Mouse (Mus musculus) c-Kit-negative CD71-positive TER-119-positive erythroid progenitor cells, embryonic 14.5 days (primary cell): ENCODE data around the gene Mlh1.
A peak's percentile ranks its signal among the peaks of the same experiment; 100 is the strongest.

Source experiments
- DNase-seq: peaks from one replicate; pipeline ENCODE4 v3.0.0-alpha.2; 2013; ENCODE audit warnings: low read depth, low spot score

Gene Mlh1

DNA sequence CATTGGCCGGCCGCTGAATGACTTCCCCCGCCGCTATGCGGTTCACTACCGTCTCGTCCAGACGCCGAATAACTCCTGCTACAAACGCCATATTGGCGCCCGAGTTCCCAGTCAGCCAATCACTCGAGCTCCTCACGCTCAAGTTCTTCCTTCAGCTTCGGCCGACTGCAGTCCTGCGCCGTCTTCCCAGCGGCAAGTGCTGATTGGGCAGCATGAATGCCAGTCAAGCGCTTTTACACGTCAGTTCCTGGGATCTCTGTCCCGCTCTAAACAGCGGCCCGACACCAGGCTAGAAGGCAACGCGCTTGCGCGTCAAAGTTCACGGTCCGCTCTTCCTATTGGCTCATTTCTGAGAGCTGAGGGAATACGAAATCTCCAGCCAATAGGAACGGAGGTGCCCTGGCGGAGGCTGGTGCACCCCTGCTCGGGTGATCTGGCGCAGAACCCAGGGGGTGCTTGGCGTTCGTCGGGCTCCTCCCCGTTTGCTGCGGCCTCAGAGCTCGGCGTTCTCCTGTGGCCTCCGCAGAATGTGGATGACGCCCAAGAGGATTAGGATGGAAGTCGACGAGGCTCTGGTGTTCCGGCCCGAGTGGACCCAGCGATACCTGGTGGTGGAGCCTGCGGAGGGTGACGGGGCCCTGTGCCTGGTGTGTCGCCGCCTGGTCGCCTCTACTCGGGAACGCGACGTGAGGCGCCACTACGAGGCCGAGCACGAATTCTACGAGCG, at the start of gene Mlh1, which contains the start of gene Epm2aip1:
Gene Mlh1 (minus strand): TSS at position 358 of the 727 bp plus-strand sequence.
Gene Epm2aip1 (plus strand): TSS at position 496 of the 727 bp plus-strand sequence.
- DNase-seq: peak; percentile 100

DNA sequence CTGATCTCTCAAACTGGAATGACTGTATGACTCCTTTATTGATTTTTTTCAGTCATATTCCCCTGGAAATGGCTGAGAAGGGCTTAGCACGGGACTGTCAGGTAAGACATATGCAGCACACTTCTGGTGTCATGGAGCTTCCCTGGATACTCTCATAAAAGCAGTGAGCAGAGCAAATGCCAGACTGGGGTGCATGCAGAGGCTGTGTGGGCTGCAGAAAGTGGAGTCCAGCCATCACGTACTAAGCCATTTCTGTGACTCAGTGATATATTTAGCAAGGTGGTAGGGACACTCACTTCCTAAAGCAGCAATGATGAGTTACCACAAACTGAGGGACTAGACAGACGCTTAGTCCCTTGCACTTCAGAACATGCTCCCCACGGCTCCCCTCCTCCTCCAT, 49.3 kb upstream of the Mlh1 start:
- DNase-seq: no peak

DNA sequence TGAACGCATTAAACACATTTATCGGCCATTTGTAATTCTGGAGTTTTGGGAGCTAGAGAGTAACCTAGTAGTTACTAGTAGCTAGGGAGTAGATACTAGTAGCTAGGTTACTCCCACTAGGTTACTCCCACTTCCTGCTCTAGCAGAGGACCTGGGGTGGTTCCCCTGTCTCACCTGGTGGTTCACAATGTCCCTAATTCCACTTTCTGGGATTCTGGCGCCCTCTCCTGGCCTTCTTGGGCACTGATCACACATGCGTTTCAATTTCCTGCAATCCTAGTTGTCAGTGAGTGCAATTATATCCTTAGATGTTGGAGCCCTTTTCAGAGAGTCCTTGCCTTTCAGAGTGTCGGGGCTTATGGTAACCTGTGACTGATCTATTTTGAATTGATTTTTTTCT, 42.6 kb upstream of the Mlh1 start:
- no peak for DNase-seq

DNA sequence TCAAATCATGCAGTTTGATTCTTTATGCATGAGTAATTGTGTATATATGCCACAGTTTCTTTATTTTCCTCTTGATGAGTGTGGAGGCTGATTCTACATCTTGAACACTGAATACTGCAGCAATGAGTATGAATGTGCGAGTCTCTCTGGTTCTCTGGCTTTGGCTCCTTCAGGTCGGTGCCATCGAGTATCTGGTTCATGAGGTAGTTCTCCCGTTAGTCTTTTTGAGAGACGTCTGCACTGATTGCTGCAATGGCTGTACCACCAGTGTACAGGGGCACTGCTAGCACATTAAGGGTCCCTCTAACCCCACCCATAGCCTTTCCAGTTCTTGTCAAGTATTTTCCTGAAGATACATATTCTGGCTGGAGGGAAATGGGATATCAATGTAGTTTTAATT, 42.2 kb upstream of the Mlh1 start:
- DNase-seq: no peak

DNA sequence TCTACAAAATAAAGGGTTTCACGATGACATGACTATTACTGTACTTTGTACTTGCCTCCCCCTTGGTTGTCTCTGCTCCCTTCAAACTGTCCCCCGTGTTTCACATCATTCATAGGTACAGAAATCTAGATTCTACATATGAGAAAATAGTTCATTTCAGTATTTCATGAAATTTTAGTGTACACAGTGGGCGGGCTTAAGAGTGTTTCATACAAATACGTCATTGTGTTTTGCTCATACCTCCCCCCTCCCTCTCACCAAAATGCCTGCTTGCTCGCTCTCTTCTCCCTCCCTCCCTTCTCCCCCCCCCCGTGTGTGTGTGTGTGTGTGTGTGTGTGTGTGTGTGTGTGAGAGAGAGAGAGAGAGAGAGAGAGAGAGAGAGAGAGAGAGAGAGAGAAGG, 41.7 kb upstream of the Mlh1 start:
- no peak for DNase-seq

DNA sequence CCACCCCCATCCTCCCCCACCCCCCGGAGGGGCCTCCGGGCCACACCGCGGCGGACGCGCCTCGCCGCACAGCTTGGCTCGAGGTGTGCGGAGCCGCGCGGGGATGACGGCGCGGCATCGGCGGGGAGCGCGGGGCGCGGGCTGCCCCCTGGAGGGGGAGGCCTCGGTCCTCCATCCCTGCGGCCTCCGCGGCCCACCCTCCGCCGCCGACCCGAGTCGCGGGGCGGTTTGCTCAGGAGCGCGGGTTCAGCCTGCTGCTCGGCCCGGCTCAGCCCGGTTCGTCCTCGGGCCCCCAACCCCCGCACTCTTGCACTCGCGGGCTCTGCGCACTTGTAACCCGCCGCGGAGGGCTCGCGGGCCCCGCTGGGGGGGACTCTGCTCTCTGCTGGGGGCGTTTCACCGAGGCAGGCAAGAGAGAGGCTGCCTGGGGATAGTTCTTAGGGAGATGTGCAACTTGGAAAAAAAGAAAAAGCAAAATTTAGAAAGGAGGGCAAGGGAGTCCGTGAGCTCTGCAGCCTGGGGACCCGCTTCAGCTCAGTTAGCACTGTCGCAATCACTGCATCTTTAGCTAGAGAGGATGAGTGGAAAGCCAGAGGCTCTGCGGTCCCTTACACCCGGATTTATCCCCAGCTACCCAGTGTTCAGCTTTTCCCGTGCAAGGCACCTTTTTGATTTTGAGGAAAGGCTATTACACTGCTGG, 41.0 kb upstream of the Mlh1 start:
- no peak for DNase-seq

DNA sequence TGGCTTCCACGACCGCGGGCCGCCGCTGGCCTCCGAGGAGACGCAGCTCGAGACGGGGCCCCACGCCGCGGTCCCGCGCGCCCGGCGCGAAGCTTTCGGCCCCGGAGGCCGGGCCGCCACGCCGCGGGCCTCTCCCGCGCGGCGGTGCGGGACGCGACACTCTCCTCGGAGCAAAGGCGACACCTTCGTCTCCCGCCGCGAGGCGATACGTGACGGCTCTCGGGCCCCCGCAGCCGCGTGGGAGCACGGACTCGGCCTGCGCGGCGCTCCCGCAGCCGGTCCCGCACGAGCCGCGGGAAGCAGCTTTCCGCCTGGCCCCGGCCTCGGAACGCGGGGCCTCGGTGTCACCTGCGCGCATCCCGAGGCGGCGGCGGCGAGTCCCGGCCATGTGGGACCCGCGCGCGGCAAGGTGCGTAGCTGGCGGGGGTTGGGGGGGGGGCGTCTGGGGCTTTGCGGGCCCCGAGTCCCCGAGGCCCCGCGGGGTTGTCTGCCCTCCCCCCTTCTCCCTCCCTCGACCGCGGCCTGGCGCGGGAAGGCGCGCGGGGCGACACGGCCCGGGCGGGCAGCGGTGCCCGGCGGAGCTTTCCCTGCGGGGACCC, 40.4 kb upstream of the Mlh1 start:
- no peak for DNase-seq

DNA sequence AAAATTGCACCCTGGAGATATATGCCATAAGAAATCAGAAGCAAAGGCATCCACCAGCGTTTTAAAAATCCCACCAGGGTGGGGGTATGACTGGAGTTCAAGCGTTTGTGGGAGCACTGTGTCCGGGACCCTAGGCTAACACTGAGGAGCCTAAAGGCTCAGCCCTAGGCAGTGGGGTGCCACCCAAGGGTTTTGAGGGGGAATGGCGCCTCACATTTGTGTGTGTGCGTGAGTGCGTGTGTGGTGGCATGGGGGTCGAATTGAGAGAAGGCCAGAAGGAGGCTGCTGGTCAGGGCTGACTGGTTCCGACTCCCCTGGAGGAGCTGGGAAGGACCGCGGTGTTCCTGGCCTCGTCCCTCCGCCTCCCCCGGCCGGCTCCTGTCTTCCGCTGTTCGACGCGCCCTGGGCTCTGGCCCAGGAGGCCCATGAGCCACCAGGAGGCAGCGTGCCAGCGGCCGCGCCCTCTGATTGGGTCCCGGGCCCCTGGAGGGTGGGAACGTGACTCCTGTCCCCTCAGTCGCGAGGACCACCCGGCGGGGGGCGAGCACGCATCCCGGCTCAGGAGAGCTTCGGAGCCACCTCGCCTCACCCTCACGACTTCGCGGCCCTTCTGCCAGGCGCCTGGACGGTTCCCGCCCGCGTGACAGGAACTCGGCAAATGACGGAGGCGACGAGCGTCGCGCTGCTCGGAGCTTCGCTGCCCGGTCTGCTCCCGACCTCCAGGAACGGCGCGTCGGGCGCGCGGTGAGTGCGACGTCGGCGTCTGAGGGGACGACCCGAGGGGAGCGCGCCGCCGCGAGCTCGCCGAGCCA, 39.6 kb upstream of the Mlh1 start, which contains the start of gene Trank1:
Gene Trank1 (plus strand): TSS at position 709 of the 812 bp plus-strand sequence.
- no peak for DNase-seq

DNA sequence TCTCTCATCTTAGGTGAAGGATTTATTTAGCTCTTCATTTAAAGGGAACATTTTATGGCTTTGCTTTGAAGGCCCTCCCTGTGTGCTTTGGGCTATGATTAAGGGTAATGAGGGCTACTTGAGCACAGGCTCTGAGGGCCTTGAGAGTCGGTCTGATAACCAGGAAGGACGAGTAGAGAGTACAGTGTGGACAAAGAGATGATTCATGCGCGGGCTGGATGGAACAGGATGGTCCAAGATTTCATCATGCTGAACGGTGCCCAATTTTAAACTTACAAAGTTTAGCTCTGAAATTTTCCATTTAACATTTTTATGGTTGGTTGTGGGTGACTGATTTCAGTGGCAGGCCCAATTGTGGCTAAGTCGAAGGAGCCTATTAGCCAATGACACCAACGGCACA, 34.6 kb upstream of the Mlh1 start:
- DNase-seq: no peak

DNA sequence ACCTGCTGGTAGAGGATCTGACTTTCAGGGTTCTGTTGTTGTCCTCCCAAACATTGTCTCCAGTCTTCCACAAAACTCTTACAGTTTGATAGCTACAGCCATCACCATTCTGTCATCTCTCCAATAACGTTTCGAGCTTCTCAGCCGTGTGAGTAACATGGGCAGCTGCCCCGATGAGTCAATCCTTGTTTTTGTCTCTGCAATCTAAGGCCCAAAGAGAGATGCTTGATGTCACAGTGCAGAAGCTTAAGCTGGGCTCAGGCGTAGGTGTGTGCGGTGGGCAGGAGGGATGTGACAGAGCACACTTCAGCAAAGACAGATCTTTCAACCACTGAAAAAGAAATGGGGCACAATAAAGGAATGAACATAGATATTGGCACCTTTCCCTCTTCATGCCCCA, 32.4 kb upstream of the Mlh1 start:
- DNase-seq: no peak

DNA sequence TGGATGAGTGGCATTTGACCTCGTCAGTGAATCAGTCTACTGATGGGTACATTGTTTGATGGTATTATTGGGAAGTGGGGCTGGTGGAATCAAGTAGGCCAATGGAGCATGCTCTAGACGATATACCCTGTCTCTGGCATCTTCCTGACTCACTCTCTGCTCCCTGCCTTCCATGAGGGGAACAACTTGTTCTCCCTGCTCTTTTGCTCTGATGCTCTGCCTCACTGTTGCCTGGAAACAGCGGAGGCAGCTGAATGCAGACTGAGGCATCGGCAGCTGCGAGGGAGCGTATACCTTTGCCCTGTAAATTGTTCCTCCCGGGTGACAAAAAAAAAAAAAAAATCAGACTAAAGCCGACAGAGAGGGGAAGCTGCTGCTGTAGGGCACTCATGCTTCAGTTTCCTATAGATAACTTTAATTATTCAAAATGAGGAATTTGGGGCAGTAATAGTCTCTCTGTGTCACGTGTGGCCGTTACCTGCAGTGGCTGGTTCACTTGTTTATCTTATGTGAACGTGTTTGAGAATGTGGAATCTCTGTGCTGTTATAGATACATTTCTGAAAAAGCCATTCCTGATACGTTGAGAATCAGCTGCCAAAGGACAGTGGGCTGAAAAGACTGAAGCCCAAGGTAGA, 30.7 kb upstream of the Mlh1 start:
- no peak for DNase-seq

DNA sequence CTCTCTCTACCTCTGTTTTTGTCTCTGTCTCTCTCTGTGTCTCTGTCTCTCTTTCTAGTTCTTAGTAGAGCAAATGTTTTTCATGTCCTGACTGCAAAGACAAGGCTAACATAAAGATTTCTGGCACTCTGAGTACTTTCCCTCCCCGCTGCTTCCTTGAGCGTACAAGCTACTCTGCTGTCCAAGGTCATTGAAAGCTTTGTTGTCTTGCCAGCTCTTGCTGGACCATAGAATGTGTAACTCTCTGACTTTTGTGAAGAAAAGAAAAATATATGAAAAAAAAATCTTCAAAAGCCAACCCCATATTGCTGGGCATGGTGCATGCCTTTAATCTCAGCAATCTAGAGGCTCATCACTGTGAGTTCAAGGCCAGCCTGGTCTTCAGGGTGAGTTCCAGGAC, 27.0 kb upstream of the Mlh1 start:
- no peak for DNase-seq

DNA sequence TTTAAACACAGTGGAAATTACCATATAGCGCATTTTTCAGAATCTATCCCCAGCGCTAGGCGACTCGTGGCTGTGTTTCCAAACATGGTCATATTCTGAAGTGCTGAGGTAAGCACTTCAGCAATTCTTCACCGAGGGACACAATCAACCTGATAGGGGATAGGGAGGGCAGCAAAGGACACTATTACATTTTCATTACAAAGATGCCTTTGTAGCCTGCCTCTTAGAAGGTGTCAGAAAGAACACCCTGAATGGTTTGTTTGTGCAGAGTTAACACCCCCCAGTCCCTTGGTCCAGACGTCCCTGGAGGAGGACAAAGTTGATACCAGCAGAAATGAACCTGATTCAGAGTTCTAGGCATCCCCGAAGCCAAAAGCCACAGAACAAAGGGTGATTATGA, 24.8 kb upstream of the Mlh1 start:
- DNase-seq: no peak

DNA sequence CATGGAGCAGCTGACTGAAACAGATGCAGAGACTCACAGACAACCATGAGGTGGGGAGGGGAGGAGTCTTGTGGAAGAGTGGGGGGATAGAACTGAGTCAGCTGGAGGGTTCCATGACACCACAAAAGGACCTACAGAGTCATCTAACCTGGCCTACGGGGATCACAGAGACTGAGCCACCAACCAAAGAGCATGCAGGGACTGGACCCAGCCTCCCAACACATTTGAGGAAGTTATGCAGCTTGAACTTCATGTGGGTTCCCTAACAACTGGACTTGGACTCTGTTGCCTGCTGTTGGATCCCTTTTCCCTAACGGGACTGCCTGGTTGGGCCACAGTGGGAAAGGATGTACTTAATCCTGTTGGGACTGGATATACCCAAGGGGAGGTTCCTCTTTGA, 23.7 kb upstream of the Mlh1 start:
- no peak for DNase-seq

DNA sequence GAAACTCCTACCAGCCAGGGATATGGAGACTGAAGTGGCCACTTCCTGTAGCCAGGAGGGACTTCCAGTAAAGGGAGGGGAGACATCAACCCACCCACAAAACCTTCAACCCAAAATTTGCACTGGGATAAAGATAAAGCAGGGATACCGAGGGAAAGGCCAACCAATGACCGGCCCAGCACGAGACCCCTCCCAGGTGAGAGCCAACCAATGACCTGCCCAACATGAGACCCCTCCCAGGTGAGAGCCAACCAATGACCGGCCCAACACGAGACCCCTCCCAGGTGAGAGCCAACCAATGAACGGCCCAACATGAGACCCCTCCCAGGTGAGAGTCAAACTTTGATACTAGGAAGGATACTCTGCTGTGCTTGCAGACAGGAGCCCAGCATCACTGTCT, 23.3 kb upstream of the Mlh1 start:
- DNase-seq: no peak

DNA sequence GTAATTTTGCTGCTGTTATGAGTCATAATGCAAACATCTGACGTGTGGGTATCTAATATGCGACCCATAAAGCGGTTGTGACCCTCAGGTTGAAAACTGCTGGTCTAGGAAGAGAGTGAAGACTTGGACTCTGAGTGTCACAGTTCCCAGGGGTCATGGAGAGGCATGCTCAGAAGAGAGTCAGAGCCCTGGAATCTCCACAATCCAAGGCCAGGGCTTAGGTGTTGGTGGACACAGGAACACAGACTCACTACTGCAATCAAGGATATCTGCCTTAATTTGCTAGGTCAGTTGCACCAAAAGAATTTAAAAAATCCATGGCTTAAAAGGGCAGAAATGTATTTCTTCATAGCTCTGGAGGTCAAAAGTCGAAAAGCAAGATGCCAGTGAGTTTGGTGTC, 21.6 kb upstream of the Mlh1 start:
- DNase-seq: no peak

DNA sequence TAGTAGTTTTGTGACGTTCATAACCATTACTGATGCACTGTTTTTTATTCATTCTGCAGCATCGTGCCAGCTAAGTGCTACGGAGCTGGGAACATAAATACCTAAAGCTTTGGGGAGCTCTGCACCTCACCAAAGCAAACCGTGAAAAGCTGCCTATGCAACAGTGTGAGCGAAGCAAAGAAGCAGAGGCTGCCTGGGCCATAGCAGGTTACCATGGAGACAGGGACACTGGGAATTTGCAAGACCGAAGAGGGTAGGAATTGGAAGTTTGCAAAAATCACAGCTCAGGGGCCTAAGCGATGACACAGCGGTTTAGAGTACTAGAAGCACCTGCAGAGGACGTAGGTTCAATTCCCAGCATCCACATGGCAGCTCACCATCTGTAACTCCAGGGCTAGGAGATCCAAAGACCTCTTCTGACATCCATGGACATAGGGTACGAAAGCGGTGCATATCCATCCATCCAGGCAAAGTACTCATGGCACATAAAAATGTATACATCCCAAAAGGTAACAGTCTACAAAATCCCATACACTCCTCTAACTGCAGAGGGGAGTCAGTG, 19.0 kb upstream of the Mlh1 start:
- no peak for DNase-seq

DNA sequence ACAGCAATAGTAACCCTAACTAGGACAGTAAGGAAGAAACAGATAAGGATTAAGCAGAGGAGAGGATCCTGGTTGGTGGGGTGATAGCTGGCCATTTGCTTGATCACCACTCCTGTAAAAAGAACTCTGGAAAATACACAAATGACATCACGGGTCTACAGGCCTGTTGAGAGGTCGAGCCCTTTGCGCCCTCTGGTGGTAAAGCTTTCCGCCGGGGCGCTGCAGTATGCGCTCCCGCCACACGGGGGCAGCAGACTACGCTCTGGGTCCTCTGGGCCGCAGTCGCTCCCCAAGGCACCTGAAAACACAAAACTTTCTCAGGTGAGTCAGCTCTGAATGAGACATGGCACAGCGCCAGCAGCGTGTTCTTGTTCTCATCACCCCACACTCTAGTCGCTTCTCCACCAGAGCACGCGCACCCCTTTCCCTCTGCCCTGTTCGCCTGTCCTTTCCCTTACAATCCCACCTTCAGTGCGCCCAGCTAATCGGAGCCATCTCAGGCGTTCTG, 18.3 kb upstream of the Mlh1 start:
- DNase-seq: peak; percentile 75

DNA sequence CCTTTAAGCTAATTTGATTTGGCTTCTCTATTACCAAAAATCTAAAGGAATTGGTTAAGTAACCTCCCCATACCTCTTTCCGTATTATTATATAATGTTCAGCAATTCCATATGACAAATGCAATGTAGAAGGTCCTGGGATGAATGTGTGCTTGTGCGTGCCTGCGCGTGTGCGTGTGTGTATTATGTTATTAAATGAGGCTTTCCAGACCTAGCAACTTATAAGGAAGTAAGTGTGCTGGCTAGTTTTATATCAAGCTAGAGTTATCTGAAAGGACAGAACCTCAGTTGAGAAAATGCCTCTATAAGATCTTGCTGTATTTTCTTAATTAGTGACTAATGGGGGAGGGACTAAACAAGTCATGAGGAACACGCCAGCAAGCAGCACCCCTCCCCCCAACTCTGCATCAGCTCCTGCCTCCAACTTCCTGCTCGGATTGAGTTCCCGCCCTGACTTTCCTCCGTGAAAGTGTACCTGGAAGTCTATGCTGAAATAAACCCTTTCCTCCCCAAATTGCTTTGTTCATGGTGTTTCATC, 17.8 kb upstream of the Mlh1 start:
- no peak for DNase-seq

DNA sequence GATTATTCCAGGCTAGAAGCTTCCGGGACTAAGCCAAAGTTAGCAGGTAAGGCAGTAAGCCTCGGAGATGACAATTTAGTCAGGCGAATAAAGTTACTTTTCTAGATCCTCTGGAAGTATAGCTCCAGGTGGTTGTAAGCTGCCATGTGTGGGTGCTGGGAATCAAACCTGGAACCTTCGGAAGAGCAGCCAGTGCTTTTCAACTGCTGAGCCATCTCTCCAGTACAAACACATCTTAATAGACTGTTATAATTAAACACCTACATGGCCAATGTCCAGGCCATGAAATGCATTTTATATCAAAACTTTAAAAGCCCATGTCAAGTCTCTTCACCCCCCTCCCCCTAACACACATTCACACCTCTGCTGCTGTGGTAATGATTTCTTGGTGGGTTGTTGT, 16.4 kb upstream of the Mlh1 start:
- DNase-seq: no peak

DNA sequence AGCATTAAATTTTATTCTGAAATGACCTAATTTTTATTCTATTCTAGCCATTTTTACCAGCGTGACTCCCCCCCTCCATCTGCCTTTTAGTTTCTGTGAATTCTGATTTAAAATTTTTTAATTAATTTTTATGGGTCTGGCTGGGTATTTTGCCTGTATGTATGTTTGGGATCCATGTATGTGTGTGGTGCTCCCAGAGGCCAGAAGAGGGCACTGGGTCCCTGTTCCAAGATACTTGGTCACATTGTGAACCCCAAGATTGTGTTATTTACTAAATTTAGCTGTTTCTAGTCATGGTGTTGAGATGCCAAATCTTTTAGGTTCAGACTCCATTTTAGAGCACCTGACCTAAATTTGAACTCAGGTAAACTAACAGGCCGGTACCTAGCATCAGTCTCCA, 14.9 kb upstream of the Mlh1 start:
- no peak for DNase-seq
